Mouse (Mus musculus) midbrain, postnatal 0 days (tissue): ENCODE data around the gene Gm49380. TPM values are rescaled to one million over a fixed set of nuclear protein-coding genes. Genes with fewer than 3 reads are reported as not detected.
"Not testable (repeated sequence)": the region's sequence is repeated elsewhere in the genome, so short reads cannot be mapped to it uniquely, and the experiment has no call there.

Experiments
- ATAC-seq: fragments of 200-750 bp; cut with Nextera tagmentation; 2 replicates; pipeline ENCODE4 v1.8.0; 2017; ENCODE audit warnings: moderate number of reproducible peaks, mild to moderate bottlenecking, moderate TSS enrichment, moderate library complexity; ENCODE audit not compliant: low FRiP score
- DNase-seq: peaks from one replicate; pipeline ENCODE4 v3.0.0-alpha.2; 2015; ENCODE audit warnings: low spot score
- H3K27ac ChIP-seq: fragments of 300-500 bp; sonication (generic); 2 replicates; pipeline ENCODE4 v1.5.1; 2014; ENCODE audit warnings: low read depth, mild to moderate bottlenecking, low read length, mixed read lengths
- H3K27me3 ChIP-seq: fragments of 300-500 bp; sonication (generic); 2 replicates; pipeline ENCODE4 v1.6.1; 2014; ENCODE audit warnings: low read length, control low read depth, mixed read lengths; ENCODE audit not compliant: insufficient read depth
- H3K36me3 ChIP-seq: fragments of 300-500 bp; sonication (generic); 2 replicates; pipeline ENCODE4 v1.6.1; 2014; ENCODE audit warnings: low read length, control low read depth, mixed read lengths; ENCODE audit not compliant: insufficient read depth
- H3K4me1 ChIP-seq: fragments of 300-500 bp; sonication (generic); 2 replicates; pipeline ENCODE4 v1.6.1; 2014; ENCODE audit warnings: mild to moderate bottlenecking, control low read depth, antibody characterized with exemption, low read length, mixed read lengths; ENCODE audit not compliant: insufficient read depth
- H3K4me2 ChIP-seq: fragments of 300-500 bp; sonication (generic); 2 replicates; pipeline ENCODE4 v1.6.1; 2014; ENCODE audit warnings: low read depth, mild to moderate bottlenecking, low read length, mixed read lengths; ENCODE audit not compliant: poor library complexity, severe bottlenecking
- H3K4me3 ChIP-seq: fragments of 300-500 bp; sonication (generic); 2 replicates; pipeline ENCODE4 v1.5.1; 2014; ENCODE audit warnings: low read depth, mild to moderate bottlenecking, low read length, moderate library complexity
- H3K9ac ChIP-seq: fragments of 300-500 bp; sonication (generic); replicated peaks from 2 replicates; pipeline ENCODE4 v1.6.1; 2014; ENCODE audit warnings: mild to moderate bottlenecking, low read length, moderate library complexity, mixed read lengths; ENCODE audit not compliant: poor library complexity, severe bottlenecking
- H3K9me3 ChIP-seq: fragments of 300-500 bp; sonication (generic); 2 replicates; pipeline ENCODE4 v1.6.1; 2016; ENCODE audit warnings: low read length, control low read depth
- CTCF ChIP-seq: IDR thresholded peaks from 2 replicates; pipeline ENCODE4 v1.5.1; 2016; ENCODE audit warnings: antibody characterized with exemption, mild to moderate bottlenecking
- WGBS: fragments of 180-500 bp; shearing (Covaris S2); extraction: QIAGEN DNeasy Blood & Tissue Kit; methylation state at CpG from one replicate; pipeline ENCODE4 v1.1.7; 2014; 5-methylcytosine and 5-hydroxymethylcytosine counted together
- polyA plus RNA-seq: library from polyadenylated mRNA; unstranded; fragments of >200 nt; fragmentation: Nextera tagmentation; extraction: Ambion mirVana; gene quantifications from 2 replicates; pipeline ENCODE4 v1.2.1, GENCODE M21; 2015
- total RNA-seq: library from RNA; depleted of rRNA; stranded (reverse); fragments of >200 nt; gene quantifications from 2 replicates; pipeline ENCODE4 v1.2.3, GENCODE M21; 2014

Gene Gm49380
- total and polyA plus RNA-seq, 2 experiments from 2014 or later: 0.07 TPM; not detected in 1

- DNase-seq: no peak
- Histone ChIP-seq H3K4me2 (no peak overlapping the region), H3K27me3 (no peaks in the 10 kb centered on the region), H3K4me3 (no peak overlapping the region), H3K4me1 (no peaks in the 10 kb centered on the region), H3K9ac (no peak overlapping the region), H3K36me3 (no peaks in the 10 kb centered on the region), H3K9me3 (no peaks in the 10 kb centered on the region), H3K27ac (no peak overlapping the region)
- 49% methylated on average over 5 of the region's 5 CpGs for WGBS
- no peak for ATAC-seq
- TF ChIP-seq CTCF: peak; percentile 57
These were observed 5.7 kb upstream of the Gm49380 start for GRCm38 (mm10) chr9:44119011-44119410.

- ATAC-seq: no peak
- Histone ChIP-seq H3K36me3 (no peaks in the 10 kb centered on the region), H3K27me3 (no peaks in the 10 kb centered on the region), H3K9me3 (no peaks in the 10 kb centered on the region), H3K4me3 (no peak overlapping the region), H3K4me2 (no peak overlapping the region), H3K4me1 (no peaks in the 10 kb centered on the region), H3K9ac (no peak overlapping the region), H3K27ac (no peak overlapping the region)
- peak; percentile 31 for TF ChIP-seq CTCF
- DNase-seq: no peak
- WGBS: 88% methylated on average over 4 of the region's 4 CpGs
These were observed 2.9 kb upstream of the Gm49380 start for GRCm38 (mm10) chr9:44116182-44116581.

- no peaks in the 10 kb centered on the region for H3K36me3 ChIP-seq
- ATAC-seq (no peak), DNase-seq (no peak)
- H3K9ac ChIP-seq: no peak overlapping the region
- H3K9me3 ChIP-seq: no peaks in the 10 kb centered on the region
- no peak overlapping the region for H3K4me2 ChIP-seq
- H3K4me3 ChIP-seq: no peak overlapping the region
- H3K27me3 ChIP-seq: no peaks in the 10 kb centered on the region
- no peak for TF ChIP-seq CTCF
- WGBS: 90% methylated on average over 9 of the region's 9 CpGs
- no peak overlapping the region for H3K27ac ChIP-seq
- H3K4me1 ChIP-seq: no peaks in the 10 kb centered on the region
These were observed 2.3 kb upstream of the Gm49380 start for GRCm38 (mm10) chr9:44115599-44115998.

- no peak overlapping the region for H3K4me2 ChIP-seq
- WGBS: 92% methylated on average over 2 of the region's 2 CpGs
- H3K4me1 ChIP-seq: no peaks in the 10 kb centered on the region
- H3K4me3 ChIP-seq: no peak overlapping the region
- no peak for TF ChIP-seq CTCF
- ATAC-seq: no peak
- H3K9ac ChIP-seq: no peak overlapping the region
- H3K36me3 ChIP-seq: no peaks in the 10 kb centered on the region
- DNase-seq: no peak
- H3K9me3 ChIP-seq: no peaks in the 10 kb centered on the region
- H3K27ac ChIP-seq: no peak overlapping the region
- H3K27me3 ChIP-seq: no peaks in the 10 kb centered on the region
These were observed 1.2 kb upstream of the Gm49380 start for GRCm38 (mm10) chr9:44114453-44114852.

- DNase-seq, H3K27me3 ChIP-seq, ATAC-seq, H3K9ac ChIP-seq, H3K4me3 ChIP-seq, H3K9me3 ChIP-seq, H3K27ac ChIP-seq, H3K4me1 ChIP-seq, H3K36me3 ChIP-seq, H3K4me2 ChIP-seq: not testable (repeated sequence)
- whole genome bisulfite sequencing: 70% methylated on average over 9 of the region's 12 CpGs
These were observed 1.4 kb downstream of the Gm49380 start for GRCm38 (mm10) chr9:44111909-44112308.

- peak; percentile 85 for TF ChIP-seq CTCF
- ATAC-seq: no peak
- 35% methylated on average over 9 of the region's 9 CpGs for WGBS
These were observed 3.8 kb downstream of the Gm49380 start for GRCm38 (mm10) chr9:44109360-44110095.

More at GRCm38 (mm10) chr9:44109360-44110095, 3.8 kb downstream of the Gm49380 start:
- Histone ChIP-seq H3K27me3 (no peaks in the 10 kb centered on the region), H3K36me3 (no peaks in the 10 kb centered on the region; the same call in 1 of the 2 replicates), H3K27ac (no peak overlapping the region), H3K9ac (no peak overlapping the region), H3K4me2 (peak overlapping the region; percentile 16; the same call in 1 of the 2 replicates), H3K4me1 (peaks cover 6% of the 10 kb centered on the region; the same call in 1 of the 2 replicates), H3K9me3 (no peaks in the 10 kb centered on the region), H3K4me3 (no peak overlapping the region)
- peak; percentile 80 for DNase-seq
